Mouse (Mus musculus) liver, embryonic 14.5 days (tissue): ENCODE data around the gene Patj.

Experiments
- CTCF ChIP-seq: IDR thresholded peaks from 2 replicates; pipeline ENCODE4 v1.5.1; 2016; ENCODE audit warnings: antibody characterized with exemption, low read depth, control low read depth
- EP300 ChIP-seq: IDR thresholded peaks from 2 replicates; pipeline ENCODE4 v1.6.1; 2016; ENCODE audit warnings: antibody characterized with exemption, low read depth

DNA sequence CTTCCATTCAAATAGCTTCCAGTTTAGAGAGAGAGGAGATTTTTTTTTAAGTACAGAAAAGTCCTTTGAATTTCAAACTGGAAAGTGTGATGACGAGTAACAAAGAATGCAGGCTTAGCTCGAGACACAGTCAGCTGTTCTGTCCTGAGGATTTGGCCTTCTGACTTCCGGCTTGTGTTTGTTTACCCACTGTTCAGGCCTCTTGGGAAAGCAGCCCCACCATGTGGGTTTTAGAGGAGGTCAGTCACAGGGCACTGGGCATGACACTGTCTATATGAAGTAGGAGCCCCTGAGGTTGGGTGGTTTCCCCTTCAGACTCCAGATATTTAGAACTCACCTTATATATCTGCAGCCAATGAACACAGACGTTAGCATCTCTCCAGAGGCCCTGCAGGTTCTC, 174.3 kb downstream of the Patj start:
- no peak for TF ChIP-seq CTCF
- no peak for TF ChIP-seq EP300
